Mouse (Mus musculus) heart, adult 2 months (tissue): ENCODE results near the gene Frmd5. TPM values are rescaled to one million over a fixed set of nuclear protein-coding genes. Genes with fewer than 3 reads are reported as not detected.
"Not testable (repeated sequence)": the region's sequence is repeated elsewhere in the genome, so short reads cannot be mapped to it uniquely, and the experiment has no call there.

Experiments used
- DNase-seq, 2 experiments: peaks; one replicate each; pipeline ENCODE4 v3.0.0; 2021
- H3K27ac ChIP-seq: fragments of 200-600 bp; 2 replicates; pipeline ENCODE4 v1.8.1; 2022
- H3K27me3 ChIP-seq: fragments of 200-500 bp; 2 replicates; pipeline ENCODE4 v1.6.1; 2012; ENCODE audit warnings: mild to moderate bottlenecking, low read length, inconsistent platforms, mixed read lengths; ENCODE audit not compliant: control insufficient read depth, insufficient read depth
- H3K36me3 ChIP-seq: fragments of 200-500 bp; 2 replicates; pipeline ENCODE4 v1.6.1; 2012; ENCODE audit warnings: low read length, inconsistent platforms; ENCODE audit not compliant: control insufficient read depth, insufficient read depth
- H3K4me1 ChIP-seq: fragments of 200-500 bp; 2 replicates; pipeline ENCODE4 v1.6.1; 2011; ENCODE audit warnings: low read length; ENCODE audit not compliant: control insufficient read depth, insufficient read depth
- H3K4me3 ChIP-seq: fragments of 200-600 bp; 2 replicates; pipeline ENCODE4 v1.8.1; 2022
- H3K79me2 ChIP-seq: fragments of 200-500 bp; replicated peaks from 2 replicates; pipeline ENCODE4 v1.6.1; 2012; ENCODE audit warnings: mild to moderate bottlenecking, inconsistent platforms, low read length, moderate library complexity, mixed read lengths; ENCODE audit not compliant: control insufficient read depth, insufficient read depth
- H3K9ac ChIP-seq: fragments of 200-500 bp; 2 replicates; pipeline ENCODE4 v1.6.1; 2012; ENCODE audit warnings: low read depth, mild to moderate bottlenecking, control low read depth, inconsistent platforms, low read length, mixed read lengths
- CTCF ChIP-seq: fragments of 200-600 bp; IDR thresholded peaks from 2 replicates; pipeline ENCODE4 v1.8.1; 2022; ENCODE audit warnings: antibody characterized with exemption, mild to moderate bottlenecking, moderate library complexity
- EP300 ChIP-seq: fragments of 200-500 bp; IDR thresholded peaks from 2 replicates; pipeline ENCODE4 v1.6.1; 2011; ENCODE audit warnings: low read depth, low read length, control low read depth; ENCODE audit not compliant: insufficient read depth
- POLR2A ChIP-seq: fragments of 200-500 bp; IDR thresholded peaks from 2 replicates; pipeline ENCODE4 v1.6.1; 2011; ENCODE audit warnings: mild to moderate bottlenecking, low read depth, low read length, control low read depth; ENCODE audit not compliant: insufficient read depth
- WGBS: fragments of 180-500 bp; shearing (Covaris S2); methylation state at CpG from one replicate; pipeline ENCODE4 v1.1.7; 2018; 5-methylcytosine and 5-hydroxymethylcytosine counted together
- intact Hi-C: fragments of 180-260 bp; cut with DNase I; formaldehyde crosslinking; loops from one replicate; pipeline ENCODE4 v1.15.1; 2025
- polyA plus RNA-seq: library from polyadenylated mRNA; depleted of rRNA; stranded (reverse); fragments of >200 nt; gene quantifications from 2 replicates; pipeline ENCODE4 v1.2.3, GENCODE M21; 2012; rRNA removed
- total RNA-seq, 2 experiments: library from RNA; stranded (reverse); gene quantifications; 2 replicates each; pipeline ENCODE4 v1.2.3; 2021

Frmd5 gene
- total and polyA plus RNA-seq, 3 experiments, result 124 to 245 (median 197) TPM

GRCm38 (mm10) chr2:121511401-121511800 lies 295.5 kb downstream of the Frmd5 start:
- intact Hi-C loops, result no loop called here
- no peak for DNase-seq
- peaks cover 1% of the 10 kb centered on the region; the same call in 1 of the 2 replicates for H3K4me1 ChIP-seq
- no peak overlapping the region for H3K4me3 ChIP-seq
- no peak for TF ChIP-seq CTCF
- no peak for TF ChIP-seq EP300
- no peak for TF ChIP-seq POLR2A
- 90% methylated on average over 8 of the region's 8 CpGs for WGBS
- no peaks in the 10 kb centered on the region for H3K79me2 ChIP-seq
- H3K27me3 ChIP-seq, result no peaks in the 10 kb centered on the region
- no peaks in the 10 kb centered on the region for H3K36me3 ChIP-seq
- no peak overlapping the region for H3K9ac ChIP-seq
- H3K27ac ChIP-seq, result no peak overlapping the region

GRCm38 (mm10) chr2:121509584-121509983 lies 297.3 kb downstream of the Frmd5 start:
- TF ChIP-seq CTCF, result no peak
- no peak for TF ChIP-seq EP300
- TF ChIP-seq POLR2A, result no peak; the same call in 1 of the 2 replicates
- peak overlapping the region; percentile 39 for H3K4me3 ChIP-seq
- no peaks in the 10 kb centered on the region for H3K36me3 ChIP-seq
- H3K79me2 ChIP-seq, result 0 out of 2 replicates have a peak, but pooled peaks cover 3% of the 10 kb centered on the region
- peak; percentile 81 to 84 for DNase-seq
- 28% methylated on average over 16 of the region's 16 CpGs for WGBS
- H3K9ac ChIP-seq, result peak overlapping the region; percentile 52; the same call in 1 of the 2 replicates
- intact Hi-C loops, result loop anchor here (5.0 kb wide), 1 partner anchor 52 kb away; the partner anchor contains the start of gene Serinc4
- no peaks in the 10 kb centered on the region for H3K27me3 ChIP-seq
- H3K4me1 ChIP-seq, result peaks cover 1% of the 10 kb centered on the region
- H3K27ac ChIP-seq, result no peak overlapping the region

- H3K4me1 ChIP-seq, result peaks cover 1% of the 10 kb centered on the region
- DNase-seq, result no peak
- no peaks in the 10 kb centered on the region for H3K27me3 ChIP-seq
- H3K79me2 ChIP-seq, result 0 out of 2 replicates have a peak, but pooled peaks cover 3% of the 10 kb centered on the region
- no peaks in the 10 kb centered on the region for H3K36me3 ChIP-seq
- no peak overlapping the region for H3K4me3 ChIP-seq
- 67% methylated on average over 2 of the region's 2 CpGs for WGBS
- intact Hi-C loops, result loop anchor here (1.0 to 5.0 kb wide), 3 partner anchors 34 to 447 kb away; partner anchors contain the start of genes Mfap1b and Serinc4
- H3K9ac ChIP-seq, result no peak overlapping the region
- TF ChIP-seq CTCF, result no peak
- TF ChIP-seq EP300, result no peak
- no peak for TF ChIP-seq POLR2A
- no peak overlapping the region for H3K27ac ChIP-seq
These were observed 298.9 kb downstream of the Frmd5 start for GRCm38 (mm10) chr2:121507951-121508330.

GRCm38 (mm10) chr2:121507173-121507950 lies 299.5 kb downstream of the Frmd5 start:
- Histone ChIP-seq H3K9ac (no peak overlapping the region), H3K79me2 (0 out of 2 replicates have a peak, but pooled peaks cover 3% of the 10 kb centered on the region), H3K27me3 (no peaks in the 10 kb centered on the region), H3K4me1 (peaks cover 1% of the 10 kb centered on the region), H3K36me3 (no peaks in the 10 kb centered on the region), H3K27ac (no peak overlapping the region; the same call in 1 of the 2 replicates), H3K4me3 (peak overlapping the region; percentile 87)
- no peak for DNase-seq
- intact Hi-C loops, result loop anchor here (1.0 to 5.0 kb wide), 3 partner anchors 33 to 448 kb away; partner anchors contain the start of genes Mfap1b and Serinc4
- 7% methylated on average over 12 of the region's 12 CpGs for WGBS
- TF ChIP-seq POLR2A, result no peak

- TF ChIP-seq CTCF (peak; percentile 36), EP300 (peak; percentile 82; the same call in 1 of the 2 replicates), POLR2A (peak; percentile 95)
- intact Hi-C loops, result loop anchor here (5.0 kb wide), 1 partner anchor 49 kb away; the partner anchor contains the start of gene Serinc4
- H3K27ac ChIP-seq, result peak within 1 kb of the TSS; percentile 82
- peak within 1 kb of the TSS; percentile 87 for H3K4me3 ChIP-seq
- not testable (repeated sequence) for H3K4me1 ChIP-seq, H3K79me2 ChIP-seq, H3K36me3 ChIP-seq, H3K27me3 ChIP-seq
- WGBS, result 4% methylated on average over 42 of the region's 42 CpGs
- DNase-seq, result peak; percentile 84 to 88
- peak within 1 kb of the TSS; percentile 69 for H3K9ac ChIP-seq
These were observed 300.7 kb downstream of the Frmd5 start, which contains the start of the genes Mfap1a and Wdr76 for GRCm38 (mm10) chr2:121505942-121506882. Mfap1a (minus strand) TSS chr2:121506665. Wdr76 (plus strand) TSS chr2:121506723.

GRCm38 (mm10) chr2:121501550-121501949 lies 305.3 kb downstream of the Frmd5 start:
- WGBS, result 71% methylated on average over 2 of the region's 6 CpGs
- H3K9ac ChIP-seq, H3K27ac ChIP-seq, H3K4me1 ChIP-seq, DNase-seq, intact Hi-C loops, H3K27me3 ChIP-seq, H3K79me2 ChIP-seq, H3K36me3 ChIP-seq, H3K4me3 ChIP-seq: not testable (repeated sequence)

Other genes starting within 250 kb of the Frmd5 start
- 10 to 100 TPM in 1 of 2 experiments, 1 to 10 TPM in 1; 7.8 to 10.8 TPM for gene Casc4, start 59.9 kb upstream of the Frmd5 start, total RNA-seq
- 2.9 and 3.3 TPM in 2 replicates for gene Casc4, start 59.9 kb upstream of the Frmd5 start, polyA plus RNA-seq
- 10 to 100 TPM; 12.1 to 12.6 TPM for gene Ctdspl2, start 148.9 kb upstream of the Frmd5 start, total RNA-seq
- gene Ctdspl2, start 148.9 kb upstream of the Frmd5 start, polyA plus RNA-seq, result 3.1 and 6.1 TPM in 2 replicates
- gene Mageb3, start 149.0 kb upstream of the Frmd5 start, total RNA-seq, result not detected
- not detected in 2 replicates for gene Mageb3, start 149.0 kb upstream of the Frmd5 start, polyA plus RNA-seq
- 10 to 100 TPM; 20.0 to 22.2 TPM for gene Eif3j1, start 221.5 kb upstream of the Frmd5 start, total RNA-seq
- 4.7 and 15.6 TPM in 2 replicates for gene Eif3j1, start 221.5 kb upstream of the Frmd5 start, polyA plus RNA-seq